Mouse (Mus musculus) c-Kit-positive CD71-positive TER-119-positive erythroid progenitor cells, embryonic 14.5 days (primary cell): ENCODE measurements at regions not wholly inside any gene's neighbourhood (a gene's known extent, or its start where the extent isn't known, plus 50 kb on each side); places are given as distances from the start of the nearest gene placed in this dataset.

Source experiments
- DNase-seq: peaks from one replicate; pipeline ENCODE4 v3.0.0-alpha.2; 2013; ENCODE audit warnings: low spot score

GRCm38 (mm10) chr4:137216908-137217497, 60.3 kb upstream of the Wnt4 start:
- no peak for DNase-seq

GRCm38 (mm10) chr4:137214573-137214972, 62.7 kb upstream of the Wnt4 start:
- no peak for DNase-seq

GRCm38 (mm10) chr4:137212846-137213245, 64.4 kb upstream of the Wnt4 start:
- no peak for DNase-seq

- no peak for DNase-seq
These were observed 65.2 kb upstream of the Wnt4 start for GRCm38 (mm10) chr4:137212106-137212505.

- no peak for DNase-seq
These were observed 66.0 kb upstream of the Wnt4 start for GRCm38 (mm10) chr4:137211288-137211687.

GRCm38 (mm10) chr4:137210525-137210924, 66.8 kb upstream of the Wnt4 start:
- DNase-seq: no peak

- no peak for DNase-seq
These were observed 76.3 kb upstream of the Wnt4 start for GRCm38 (mm10) chr4:137200968-137201367.

GRCm38 (mm10) chr4:137200426-137200825, 76.9 kb upstream of the Wnt4 start:
- no peak for DNase-seq

GRCm38 (mm10) chr4:137196491-137196974, 80.8 kb upstream of the Wnt4 start:
- DNase-seq: no peak

GRCm38 (mm10) chr4:137194106-137194505, 83.2 kb upstream of the Wnt4 start:
- no peak for DNase-seq

GRCm38 (mm10) chr4:137190625-137191024, 86.7 kb upstream of the Wnt4 start:
- no peak for DNase-seq

- DNase-seq: no peak
These were observed 87.5 kb upstream of the Wnt4 start for GRCm38 (mm10) chr4:137189801-137190200.

- DNase-seq: no peak
These were observed 88.2 kb upstream of the Wnt4 start for GRCm38 (mm10) chr4:137189058-137189457.

- no peak for DNase-seq
These were observed 89.7 kb upstream of the Wnt4 start for GRCm38 (mm10) chr4:137187592-137187991.

GRCm38 (mm10) chr4:137187051-137187450, 90.2 kb upstream of the Wnt4 start:
- no peak for DNase-seq

- no peak for DNase-seq
These were observed 92.3 kb upstream of the Wnt4 start for GRCm38 (mm10) chr4:137185001-137185400.

- no peak for DNase-seq
These were observed 94.0 kb upstream of the Wnt4 start for GRCm38 (mm10) chr4:137183181-137183850.

GRCm38 (mm10) chr4:137182547-137182946, 94.7 kb upstream of the Wnt4 start:
- no peak for DNase-seq

- DNase-seq: no peak
These were observed 96.0 kb upstream of the Wnt4 start for GRCm38 (mm10) chr4:137181252-137181651.

- DNase-seq: peak; percentile 13
These were observed 97.2 kb upstream of the Wnt4 start for GRCm38 (mm10) chr4:137180083-137180482.

- no peak for DNase-seq
These were observed 98.5 kb upstream of the Wnt4 start for GRCm38 (mm10) chr4:137178833-137179232.

- no peak for DNase-seq
These were observed 112.4 kb upstream of the Wnt4 start for GRCm38 (mm10) chr4:137164933-137165332.

- DNase-seq: peak; percentile 52
These were observed 112.9 kb upstream of the Wnt4 start for GRCm38 (mm10) chr4:137164429-137164828.

- no peak for DNase-seq
These were observed 113.3 kb upstream of the Wnt4 start for GRCm38 (mm10) chr4:137163962-137164361.
